Mouse (Mus musculus): ENCODE results near the gene Nuak1.

The Nuak1 gene

DNA sequence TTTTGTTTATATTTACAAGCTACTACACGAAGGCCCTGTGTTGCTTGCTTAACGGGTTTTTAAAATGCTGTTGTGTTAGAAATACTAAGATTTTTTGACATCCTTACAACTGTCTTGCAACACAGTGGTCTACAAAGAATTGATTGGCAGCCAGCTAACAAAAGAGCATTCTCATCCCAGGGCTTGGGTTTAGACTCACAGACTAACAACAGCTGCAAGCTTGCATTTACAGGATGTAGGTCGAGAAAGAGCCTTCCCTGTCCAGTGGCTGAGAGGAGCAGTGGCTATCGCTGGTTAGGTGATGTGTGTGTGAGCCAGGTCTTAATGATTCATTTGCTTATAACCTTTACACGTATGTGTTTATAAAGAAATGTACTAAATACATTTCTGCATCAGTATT is 94.7 kb downstream of the Nuak1 start:
- no peak for DNase-seq (ENCODE audit: extremely low spot score)

DNA sequence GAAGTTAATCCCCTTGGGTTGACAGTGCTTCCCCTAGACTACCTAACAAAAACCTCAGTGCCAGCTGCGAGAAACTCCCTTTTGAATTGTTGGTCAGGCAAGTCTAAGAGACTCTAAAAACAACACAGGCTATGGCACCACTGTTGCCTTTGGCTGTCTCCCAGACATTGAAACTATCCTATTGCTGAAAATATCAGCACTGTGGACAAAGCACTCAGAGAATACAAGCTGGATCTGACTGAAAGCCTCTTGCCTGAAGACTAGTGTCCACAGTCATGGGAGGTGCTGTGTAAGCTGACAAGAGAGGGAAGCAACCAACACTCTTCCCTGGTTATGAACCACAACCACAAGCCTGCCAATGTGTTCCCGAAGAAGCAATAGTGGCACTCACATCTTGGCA is 96.9 kb downstream of the Nuak1 start:
- no peak for DNase-seq (ENCODE audit: extremely low spot score)

DNA sequence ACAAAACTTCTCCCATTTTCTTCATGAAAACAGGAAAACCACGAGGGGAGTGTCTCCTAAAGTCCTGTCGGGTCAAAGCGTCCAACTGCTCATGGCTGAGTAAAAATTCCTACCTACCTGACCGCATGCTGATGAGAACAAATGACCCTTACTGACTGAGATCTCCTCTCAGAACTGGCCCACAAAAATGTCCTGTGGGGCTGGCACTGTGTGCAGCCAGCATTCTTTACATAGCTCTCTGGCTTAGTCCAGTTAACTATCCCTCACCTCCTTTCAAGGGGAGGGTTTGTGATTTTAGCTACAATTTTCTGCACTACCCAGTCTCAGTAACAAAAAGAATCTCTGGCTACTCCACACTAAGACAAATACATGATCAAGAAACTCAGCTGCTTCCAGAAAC is 100.9 kb downstream of the Nuak1 start:
- DNase-seq (ENCODE audit: extremely low spot score) = no peak

DNA sequence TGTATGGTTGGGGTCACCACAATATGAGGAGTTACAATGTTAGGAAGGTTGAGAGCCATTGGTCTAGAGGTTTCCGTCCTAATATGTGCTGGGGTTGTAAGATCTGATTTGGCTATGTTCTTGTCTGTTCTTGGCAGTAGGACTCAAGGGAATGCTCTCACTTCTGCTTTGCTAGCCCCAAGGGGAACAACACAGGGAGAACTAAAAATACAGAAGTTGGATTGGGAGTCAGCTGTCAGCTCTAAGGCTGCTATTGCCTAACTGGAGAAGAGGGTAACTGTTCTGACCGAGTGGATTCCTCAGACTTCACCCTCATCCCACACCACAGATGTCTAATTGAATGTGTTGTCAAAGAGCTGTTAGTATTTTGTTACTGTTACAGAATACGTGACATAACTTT is 101.6 kb downstream of the Nuak1 start:
- DNase-seq (ENCODE audit: extremely low spot score) = no peak

DNA sequence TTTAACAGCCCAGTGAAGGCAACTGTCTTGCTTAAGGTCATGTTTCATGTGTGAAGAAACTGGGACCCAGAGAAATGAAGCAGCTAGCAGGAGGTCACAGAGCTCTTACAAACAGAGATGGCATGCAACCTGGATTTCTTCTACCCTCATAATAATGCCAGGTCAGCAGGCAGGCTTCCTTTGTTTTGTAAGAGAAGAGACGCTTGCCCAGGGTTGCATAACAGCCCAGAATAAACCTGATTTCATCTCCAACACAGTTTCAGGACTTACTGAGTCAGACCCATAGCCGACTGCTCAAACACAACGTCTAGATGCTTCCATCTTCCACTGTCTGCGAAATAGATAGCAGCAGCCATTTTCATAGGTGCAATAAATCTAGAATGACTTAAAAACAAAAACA is 105.0 kb downstream of the Nuak1 start:
- DNase-seq (ENCODE audit: extremely low spot score) = no peak

DNA sequence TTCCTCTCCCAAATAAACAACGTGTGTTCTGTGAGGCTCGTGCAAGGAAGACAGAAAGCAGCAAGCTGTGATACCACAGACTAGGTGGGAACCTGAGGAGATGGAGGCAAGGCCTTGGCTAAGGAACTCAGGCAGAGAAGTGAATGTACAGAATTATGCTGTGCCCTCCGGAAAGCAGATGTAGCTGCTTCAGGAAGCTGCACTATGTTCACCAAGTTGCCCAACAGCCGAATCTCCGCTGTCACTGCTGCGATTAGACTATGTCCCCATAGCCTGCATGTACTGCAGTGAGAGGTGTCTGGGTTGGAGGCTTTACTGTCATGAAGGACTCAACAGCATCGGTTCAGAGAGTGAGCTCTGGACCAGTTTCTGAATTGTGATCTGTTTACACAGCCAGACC is 110.6 kb downstream of the Nuak1 start:
- DNase-seq (ENCODE audit: extremely low spot score) = no peak

DNA sequence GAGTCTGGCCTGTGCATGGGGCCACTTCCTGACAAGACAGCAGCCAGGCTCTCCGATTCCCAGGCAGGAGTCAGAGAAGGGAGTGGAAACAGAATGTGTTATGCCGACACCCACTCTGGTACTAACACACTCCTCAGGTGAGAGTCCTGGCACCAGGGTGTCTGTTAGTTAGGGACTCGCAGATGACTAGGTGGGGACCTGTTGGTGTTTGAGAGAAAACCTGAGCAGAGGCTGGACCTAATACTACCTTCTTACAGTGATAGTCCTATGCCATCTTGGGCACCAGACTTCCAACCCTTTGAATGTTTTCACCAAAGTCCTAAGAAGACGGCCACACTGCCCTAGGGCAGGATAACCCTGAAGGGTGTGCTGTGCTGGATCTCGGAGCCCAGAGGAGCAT is 111.1 kb downstream of the Nuak1 start:
- DNase-seq (ENCODE audit: extremely low spot score) = no peak

DNA sequence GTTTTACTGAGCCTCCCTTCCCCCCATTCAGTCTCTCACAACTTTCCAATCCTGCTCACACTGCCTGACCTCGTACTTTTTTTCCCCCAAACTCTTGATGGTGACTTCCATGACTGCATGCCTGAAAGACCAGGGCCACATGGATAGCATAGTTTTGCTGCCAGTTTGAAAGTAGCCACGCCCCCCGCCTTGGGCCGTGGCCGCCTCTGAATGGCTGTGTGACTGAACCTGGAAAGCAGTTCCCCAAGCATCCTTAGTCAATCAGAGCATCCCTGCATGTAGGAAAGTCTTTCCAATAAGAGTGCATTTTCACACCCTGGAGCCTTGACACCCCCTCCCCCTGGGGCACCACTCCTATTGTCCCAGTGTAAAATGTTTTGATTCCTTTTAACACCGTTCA is 116.4 kb downstream of the Nuak1 start:
- no peak for DNase-seq (ENCODE audit: extremely low spot score)
